Mouse (Mus musculus) erythroblast, embryonic 14.5 days (primary cell): ENCODE measurements around the gene Afm. TPM values are rescaled to one million over a fixed set of nuclear protein-coding genes. Genes with fewer than 3 reads are reported as not detected.

Source experiments
- H3K27me3 ChIP-seq: 2 replicates; pipeline ENCODE4 v1.6.1; 2012; ENCODE audit warnings: inconsistent platforms; ENCODE audit not compliant: control insufficient read depth
- H3K36me3 ChIP-seq: 2 replicates; pipeline ENCODE4 v1.6.1; 2012; ENCODE audit warnings: mild to moderate bottlenecking, inconsistent platforms; ENCODE audit not compliant: control insufficient read depth
- H3K4me1 ChIP-seq: 2 replicates; pipeline ENCODE4 v1.6.1; 2012; ENCODE audit warnings: inconsistent platforms; ENCODE audit not compliant: control insufficient read depth
- H3K4me3 ChIP-seq: replicated peaks from 2 replicates; pipeline ENCODE3; 2012; ENCODE audit warnings: moderate library complexity, mild to moderate bottlenecking, inconsistent platforms
- H3K9me3 ChIP-seq: 2 replicates; pipeline ENCODE4 v1.6.1; 2012; ENCODE audit warnings: low read length, inconsistent platforms, mixed read lengths; ENCODE audit not compliant: control insufficient read depth
- GATA1 ChIP-seq: IDR thresholded peaks from 2 replicates; pipeline ENCODE4 v1.6.1; 2012; ENCODE audit warnings: low read length, inconsistent platforms, mixed read lengths
- TAL1 ChIP-seq: IDR thresholded peaks from 3 replicates; pipeline ENCODE4 v1.6.1; 2012; ENCODE audit warnings: low read length, inconsistent platforms, mixed read lengths
- polyA plus RNA-seq: library from polyadenylated mRNA; stranded (reverse); fragments of >175 nt; gene quantifications from 2 replicates; pipeline ENCODE4 v1.2.3, GENCODE M21; 2012

The Afm gene
- polyA plus RNA-seq, 1 experiment: not detected

DNA sequence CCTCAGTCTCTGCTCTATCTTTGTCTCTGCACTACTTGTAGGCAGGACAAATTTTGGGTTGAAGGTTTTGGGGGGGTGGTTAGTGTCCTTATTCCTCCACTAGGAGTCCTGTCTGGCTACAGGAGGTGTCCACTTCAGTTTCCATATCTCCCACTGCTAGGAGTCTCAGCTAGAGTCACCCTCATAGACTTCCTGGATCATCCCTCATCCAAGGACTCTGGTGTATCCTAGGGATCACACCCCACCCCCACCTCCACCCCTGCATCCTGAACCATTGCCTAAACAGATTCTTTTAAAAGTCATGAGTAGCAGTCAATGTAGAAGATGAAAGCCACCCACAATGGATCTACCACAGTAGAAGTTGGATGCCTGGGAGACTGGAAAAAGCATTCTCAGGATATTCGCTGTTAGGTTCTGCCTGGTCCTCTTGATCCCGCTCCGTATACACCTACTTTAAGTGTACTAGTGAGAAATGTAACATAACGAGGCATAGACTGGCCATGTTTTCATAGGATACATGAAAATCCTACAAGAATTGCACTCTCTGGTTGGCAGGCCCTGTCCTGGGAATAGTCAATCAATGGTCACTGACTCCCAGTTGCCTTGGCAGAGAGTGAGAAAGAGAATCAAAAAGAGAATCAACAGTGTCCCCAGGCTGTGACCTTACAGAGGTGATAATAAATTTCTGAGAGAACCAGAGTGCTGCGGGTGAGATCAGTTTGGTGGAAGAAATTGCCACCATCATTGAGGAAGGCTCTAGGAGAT lies 8.7 kb upstream of the Afm start:
- Histone ChIP-seq H3K9me3 (no peaks in the 10 kb centered on the region), H3K4me3 (no peak overlapping the region), H3K27me3 (no peaks in the 10 kb centered on the region), H3K36me3 (peaks cover 3% of the 10 kb centered on the region; the same call in 1 of the 2 replicates), H3K4me1 (no peaks in the 10 kb centered on the region)
- TF ChIP-seq TAL1: no peak
- TF ChIP-seq GATA1: no peak

DNA sequence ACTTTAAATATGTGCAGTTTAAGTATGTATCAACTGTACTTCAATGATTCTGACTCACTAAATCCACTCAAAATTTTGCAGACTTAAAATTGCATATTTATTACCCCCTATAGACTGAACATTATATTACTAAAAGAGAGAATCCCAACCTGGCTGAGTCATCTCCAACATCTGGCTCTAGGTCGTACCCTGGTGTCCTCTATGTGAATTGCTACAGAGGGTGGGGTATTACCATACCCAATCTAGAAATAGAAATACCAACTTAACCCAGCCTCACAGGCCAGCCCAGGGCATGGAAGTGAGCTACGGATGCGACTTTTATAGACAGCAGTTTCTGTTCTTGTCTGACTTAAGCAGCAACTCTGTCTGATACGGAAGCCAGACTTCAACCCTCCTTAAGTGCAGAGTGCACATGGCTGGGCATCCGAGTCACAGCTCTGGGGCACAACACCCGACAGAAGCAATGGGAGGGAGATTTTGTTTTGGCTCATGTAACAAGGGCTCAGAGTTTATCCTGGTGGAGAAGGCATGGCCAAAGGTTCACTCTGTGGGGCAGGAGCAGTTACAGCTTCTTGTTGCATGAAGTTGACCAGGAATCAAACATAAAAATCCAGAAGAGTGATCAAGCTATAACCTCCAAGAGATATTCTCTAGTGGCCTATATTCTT lies 6.3 kb upstream of the Afm start:
- no peaks in the 10 kb centered on the region for H3K4me1 ChIP-seq
- H3K36me3 ChIP-seq: peaks cover under 1% of the 10 kb centered on the region; the same call in 1 of the 2 replicates
- no peak for TF ChIP-seq TAL1
- TF ChIP-seq GATA1: no peak

DNA sequence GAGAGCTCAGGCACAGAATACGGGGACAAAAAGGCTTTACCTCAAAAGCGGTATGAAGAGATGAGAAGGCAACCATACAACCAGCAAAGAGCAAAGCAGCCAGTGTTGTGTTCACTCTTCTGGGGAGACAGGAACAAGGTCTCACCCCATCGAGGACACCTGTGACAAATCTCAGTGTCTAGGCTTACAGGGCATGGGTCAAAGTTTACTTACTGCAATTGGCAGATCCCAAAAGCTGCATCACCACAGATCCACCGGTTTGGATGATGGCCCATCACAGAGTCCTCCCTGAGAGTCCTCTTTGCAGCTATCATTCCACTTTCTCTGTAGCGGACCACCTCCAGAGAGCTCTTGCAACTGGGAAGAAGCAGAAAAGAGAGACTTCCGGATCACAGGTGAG lies 3.2 kb upstream of the Afm start:
- H3K36me3 ChIP-seq: no peaks in the 10 kb centered on the region
- no peaks in the 10 kb centered on the region for H3K27me3 ChIP-seq
- no peak for TF ChIP-seq GATA1
- TF ChIP-seq TAL1: no peak
- H3K4me3 ChIP-seq: no peak overlapping the region
- no peaks in the 10 kb centered on the region for H3K4me1 ChIP-seq
- no peaks in the 10 kb centered on the region for H3K9me3 ChIP-seq

More for the DNA sequence above, 6.3 kb upstream of the Afm start:
- Histone ChIP-seq H3K27me3 (no peaks in the 10 kb centered on the region), H3K4me3 (no peak overlapping the region), H3K9me3 (no peaks in the 10 kb centered on the region)

DNA sequence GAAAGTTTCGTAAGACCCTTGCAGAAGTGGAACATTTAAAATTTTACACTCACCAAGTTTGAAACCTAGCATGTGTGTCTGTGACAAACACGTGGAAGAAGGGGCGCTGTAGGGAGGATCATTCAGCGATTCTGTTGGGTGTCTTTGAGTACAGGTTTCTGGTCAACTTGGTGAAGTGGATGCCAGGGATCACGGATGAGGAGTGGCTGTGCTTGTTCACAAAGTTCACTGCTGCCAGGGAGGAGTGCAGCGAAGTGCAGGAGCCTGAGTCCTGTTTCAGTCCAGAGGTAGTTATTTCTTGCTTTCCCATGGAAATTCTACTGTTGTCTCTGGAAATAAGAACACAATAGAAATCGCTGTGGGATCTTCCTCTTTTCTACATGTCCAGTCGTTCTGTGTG lies 32.5 kb downstream of the Afm start:
- Histone ChIP-seq H3K9me3 (no peaks in the 10 kb centered on the region), H3K36me3 (no peaks in the 10 kb centered on the region; the same call in 1 of the 2 replicates), H3K27me3 (no peaks in the 10 kb centered on the region), H3K4me1 (no peaks in the 10 kb centered on the region), H3K4me3 (no peak overlapping the region)
- no peak for TF ChIP-seq TAL1
- TF ChIP-seq GATA1: no peak

DNA sequence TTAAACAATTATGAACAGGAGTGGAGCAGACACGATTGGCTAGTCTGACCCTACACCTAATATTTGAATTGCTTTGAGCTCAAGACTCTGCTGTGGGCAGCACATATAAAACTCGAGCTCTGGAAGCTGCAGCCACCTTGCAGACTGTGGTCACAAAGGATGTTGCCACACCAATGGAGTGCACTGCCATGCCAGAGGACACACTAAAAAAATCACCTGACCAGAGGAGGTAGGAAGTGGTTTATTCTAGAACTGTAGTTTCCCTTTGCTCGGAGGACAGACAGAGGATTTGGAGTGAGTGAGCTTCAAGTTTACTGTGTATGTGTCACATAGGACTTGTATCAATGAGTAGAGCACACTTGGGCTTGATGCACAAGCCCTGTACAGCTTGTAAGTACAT lies 37.3 kb downstream of the Afm start:
- Histone ChIP-seq H3K4me1 (no peaks in the 10 kb centered on the region), H3K4me3 (no peak overlapping the region), H3K9me3 (no peaks in the 10 kb centered on the region), H3K27me3 (no peaks in the 10 kb centered on the region), H3K36me3 (no peaks in the 10 kb centered on the region; the same call in 1 of the 2 replicates)
- no peak for TF ChIP-seq GATA1
- no peak for TF ChIP-seq TAL1

DNA sequence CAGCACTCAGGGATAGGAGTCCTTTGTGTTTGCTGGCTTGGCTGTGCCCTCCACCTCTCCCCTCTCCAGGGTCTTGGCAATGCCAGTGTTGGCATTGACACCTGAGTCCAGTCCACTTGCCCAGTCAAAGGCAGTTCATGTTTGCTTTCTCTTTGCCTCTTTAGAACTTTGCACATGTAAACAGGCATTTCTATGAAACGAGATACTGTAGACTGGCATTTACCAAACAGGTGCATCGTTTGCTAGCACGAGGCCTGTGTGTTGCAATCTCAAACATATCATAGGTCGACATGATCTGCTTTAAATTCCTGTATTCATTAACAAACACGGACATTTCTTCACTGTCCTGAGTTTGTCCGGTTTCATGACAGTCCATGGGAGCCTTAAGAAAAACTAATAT lies 42.0 kb downstream of the Afm start, which contains the start of gene 5830473C10Rik:
TSS of gene 5830473C10Rik (plus strand) at position 365 of the 400 bp plus-strand sequence.
- Histone ChIP-seq H3K27me3 (no peaks in the 10 kb centered on the region), H3K36me3 (no peaks in the 10 kb centered on the region), H3K4me1 (no peaks in the 10 kb centered on the region), H3K9me3 (no peaks in the 10 kb centered on the region; the same call in 1 of the 2 replicates), H3K4me3 (no peak within 1 kb of the TSS)
- TF ChIP-seq GATA1 (no peak), TAL1 (no peak)

DNA sequence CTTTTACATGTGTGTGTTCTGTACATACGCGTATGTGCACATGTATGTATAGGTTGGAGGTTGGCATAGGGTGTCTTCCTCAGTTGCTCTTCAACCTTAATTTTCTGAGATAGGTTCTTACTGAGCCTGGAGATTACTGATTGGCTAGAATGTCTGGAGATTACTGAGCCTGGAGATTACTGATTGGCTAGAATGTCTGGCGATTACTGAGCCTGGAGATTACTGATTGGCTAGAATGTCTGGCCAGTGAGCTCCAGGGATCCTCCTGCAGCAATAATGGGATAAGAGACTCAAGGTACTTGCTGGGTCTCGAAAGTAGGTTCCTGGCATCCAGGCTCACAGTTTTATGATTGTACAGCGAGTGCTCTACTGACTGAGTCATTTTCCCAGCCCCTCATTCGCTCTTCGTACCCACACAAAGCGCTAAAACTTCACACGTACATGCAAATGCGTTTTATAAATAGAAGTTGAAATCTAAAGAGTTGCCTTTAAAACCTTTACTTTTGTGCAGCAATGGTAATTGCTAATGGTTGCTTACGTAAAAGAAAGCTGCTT lies 43.1 kb downstream of the Afm start:
- no peaks in the 10 kb centered on the region for H3K27me3 ChIP-seq
- H3K4me3 ChIP-seq: no peak overlapping the region
- H3K4me1 ChIP-seq: no peaks in the 10 kb centered on the region
- no peaks in the 10 kb centered on the region for H3K36me3 ChIP-seq
- no peaks in the 10 kb centered on the region; the same call in 1 of the 2 replicates for H3K9me3 ChIP-seq
- TF ChIP-seq TAL1: no peak

DNA sequence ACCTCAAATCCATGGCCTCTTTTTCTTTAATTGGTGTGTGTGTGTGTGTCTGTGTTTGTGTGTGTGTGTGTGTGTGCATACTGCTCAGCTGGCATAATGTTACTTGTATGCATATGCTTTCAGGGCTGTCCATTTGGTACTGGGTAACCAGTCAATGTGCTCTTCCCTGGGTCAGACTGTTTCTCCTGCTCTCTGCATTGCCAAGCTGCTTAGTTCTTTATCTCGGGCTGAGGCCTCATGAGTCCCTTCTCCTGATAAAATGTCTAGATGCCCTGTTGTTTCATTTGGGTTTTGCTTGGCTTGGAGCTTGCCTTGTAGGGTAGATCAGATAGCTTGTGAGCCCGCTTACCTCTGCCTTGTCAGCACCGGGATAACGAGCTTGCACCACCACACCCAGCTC lies 44.1 kb downstream of the Afm start:
- no peak overlapping the region for H3K4me3 ChIP-seq
- no peaks in the 10 kb centered on the region for H3K27me3 ChIP-seq
- H3K4me1 ChIP-seq: no peaks in the 10 kb centered on the region
- TF ChIP-seq TAL1 (no peak), GATA1 (no peak)
- H3K36me3 ChIP-seq: no peaks in the 10 kb centered on the region
- no peaks in the 10 kb centered on the region; the same call in 1 of the 2 replicates for H3K9me3 ChIP-seq

DNA sequence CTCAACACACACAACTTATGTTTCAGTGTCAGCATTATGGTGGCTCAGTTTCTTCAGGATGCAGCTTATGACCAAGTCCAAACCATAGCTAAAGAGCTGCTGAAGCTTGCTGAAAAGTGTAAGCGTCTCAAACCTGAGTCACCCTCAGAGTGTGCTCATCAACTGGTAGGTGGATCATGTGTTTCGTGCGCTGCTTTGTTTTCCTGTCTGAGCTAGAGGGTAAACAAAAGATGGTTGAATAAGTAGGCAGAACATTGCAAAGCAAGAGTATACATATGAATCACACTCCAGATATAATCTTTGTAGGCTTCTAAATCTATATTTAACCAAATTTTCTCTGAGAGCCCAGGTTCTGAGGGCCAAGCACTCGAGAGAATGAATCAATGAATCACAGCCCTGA lies 45.4 kb downstream of the Afm start:
- Histone ChIP-seq H3K4me1 (no peaks in the 10 kb centered on the region), H3K4me3 (no peak overlapping the region), H3K27me3 (no peaks in the 10 kb centered on the region), H3K9me3 (no peaks in the 10 kb centered on the region; the same call in 1 of the 2 replicates), H3K36me3 (no peaks in the 10 kb centered on the region)
- no peak for TF ChIP-seq TAL1
- no peak for TF ChIP-seq GATA1
